Mouse (Mus musculus): Measurements from ENCODE around the gene Oxa1l. TPM values are rescaled to one million over a fixed set of nuclear protein-coding genes. Genes with fewer than 3 reads are reported as not detected.
A peak's percentile ranks its signal among the peaks of the same experiment; 100 is the strongest.

The Oxa1l gene
- polyA plus RNA-seq, 1 experiment, result 153 TPM

DNA sequence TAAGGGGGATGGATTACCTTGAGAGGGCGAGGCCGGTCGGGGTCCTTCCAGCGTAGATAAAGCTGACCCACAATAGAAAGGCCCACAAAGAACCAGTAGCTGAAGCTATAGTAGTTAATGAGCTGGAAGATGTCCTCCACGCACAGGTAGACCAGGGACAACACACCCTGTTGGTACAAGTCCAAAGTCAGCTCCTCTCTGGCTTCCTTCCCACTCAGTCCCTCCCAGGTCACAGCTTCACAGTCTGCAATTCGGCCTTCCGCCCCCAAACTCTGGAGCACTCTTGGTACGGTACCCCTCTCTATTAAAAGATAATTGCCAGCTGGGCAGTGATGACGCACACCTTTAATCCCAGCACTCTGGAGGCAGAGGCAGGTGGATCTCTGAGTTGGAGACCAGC lies 12.3 kb downstream of the Oxa1l start:
- H3K4me3 ChIP-seq (ENCODE audit: insufficient read depth, low read depth, low read length), result no peak overlapping the region
- peaks cover 11% of the 10 kb centered on the region for H3K36me3 ChIP-seq (ENCODE audit: control insufficient read depth, insufficient read depth, low read length)
- TF ChIP-seq CTCF (conservative IDR thresholded peaks at IDR 0.05; ENCODE audit: insufficient read depth, insufficient read length, low read depth, low read length) (no peak), POLR2A (IDR thresholded peaks at IDR 0.05; ENCODE audit: low read depth, low read length) (no peak)
- DNase-seq, result peak; percentile 85
- 66% methylated on average over 9 of the region's 9 CpGs for WGBS
- peaks cover 11% of the 10 kb centered on the region for H3K4me1 ChIP-seq (ENCODE audit: control insufficient read depth, insufficient read depth, low read length)
- H3K27me3 ChIP-seq (replicated peaks; ENCODE audit: control insufficient read depth, insufficient read depth, low read length), result no peaks in the 10 kb centered on the region
- H3K27ac ChIP-seq (ENCODE audit: insufficient read depth, low read depth, low read length), result no peak overlapping the region

DNA sequence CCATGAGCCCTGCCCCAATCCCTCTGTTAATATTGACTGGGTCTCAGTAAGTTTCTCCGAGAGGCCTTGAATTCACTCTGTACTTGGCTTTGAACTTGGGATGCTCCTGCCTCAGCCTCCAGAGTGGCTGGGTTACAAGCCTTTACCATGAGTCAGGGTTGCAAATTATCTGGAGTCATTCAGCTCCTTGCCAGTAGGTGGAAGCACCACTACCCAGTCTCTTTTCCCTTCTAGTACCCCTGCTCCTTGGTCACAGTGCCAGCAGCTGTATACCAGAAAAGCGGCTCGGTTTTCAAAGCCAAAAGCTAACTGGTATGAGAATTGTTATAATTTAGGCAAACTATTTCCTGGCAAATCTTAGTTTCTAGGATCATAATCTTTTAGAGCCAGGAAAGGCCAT lies 15.3 kb downstream of the Oxa1l start:
- Histone ChIP-seq H3K36me3 (ENCODE audit: control insufficient read depth, insufficient read depth, low read length) (no peaks in the 10 kb centered on the region; the same call in 1 of the 2 replicates), H3K4me3 (ENCODE audit: insufficient read depth, low read depth, low read length) (no peak overlapping the region), H3K4me1 (ENCODE audit: control insufficient read depth, insufficient read depth, low read length) (peaks cover 14% of the 10 kb centered on the region), H3K27me3 (replicated peaks; ENCODE audit: control insufficient read depth, insufficient read depth, low read length) (no peaks in the 10 kb centered on the region), H3K27ac (ENCODE audit: insufficient read depth, low read depth, low read length) (no peak overlapping the region)
- TF ChIP-seq CTCF (conservative IDR thresholded peaks at IDR 0.05; ENCODE audit: insufficient read depth, insufficient read length, low read depth, low read length) (peak; percentile 73), POLR2A (IDR thresholded peaks at IDR 0.05; ENCODE audit: low read depth, low read length) (no peak)
- WGBS, result 36% methylated on average over 3 of the region's 3 CpGs
- peak; percentile 81 for DNase-seq

DNA sequence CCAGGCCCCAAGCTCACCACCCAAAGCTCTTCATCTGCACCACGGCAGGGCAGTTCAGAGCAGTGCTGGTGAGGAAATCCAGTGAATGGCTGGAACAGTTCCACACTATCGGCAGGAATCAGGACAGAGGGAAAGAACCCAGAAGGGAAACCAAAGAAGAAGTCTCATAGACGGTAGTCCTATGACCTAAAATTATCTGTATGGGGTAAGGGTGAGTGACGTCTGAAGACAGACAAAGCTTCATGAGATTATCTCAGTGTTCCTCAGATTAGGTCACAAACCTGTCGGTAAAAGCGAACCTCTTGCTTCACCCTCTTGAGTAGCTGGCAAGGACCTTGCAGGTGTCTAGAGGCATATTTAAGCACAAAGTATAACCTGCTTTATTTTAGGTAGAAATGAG lies 16.5 kb downstream of the Oxa1l start:
- TF ChIP-seq CTCF (conservative IDR thresholded peaks at IDR 0.05; ENCODE audit: insufficient read depth, insufficient read length, low read depth, low read length) (no peak), POLR2A (IDR thresholded peaks at IDR 0.05; ENCODE audit: low read depth, low read length) (no peak)
- Histone ChIP-seq H3K36me3 (ENCODE audit: control insufficient read depth, insufficient read depth, low read length) (no peaks in the 10 kb centered on the region; the same call in 1 of the 2 replicates), H3K4me3 (ENCODE audit: insufficient read depth, low read depth, low read length) (no peak overlapping the region), H3K27ac (ENCODE audit: insufficient read depth, low read depth, low read length) (peak overlapping the region; percentile 34; the same call in 1 of the 2 replicates), H3K4me1 (ENCODE audit: control insufficient read depth, insufficient read depth, low read length) (peaks cover 23% of the 10 kb centered on the region), H3K27me3 (replicated peaks; ENCODE audit: control insufficient read depth, insufficient read depth, low read length) (no peaks in the 10 kb centered on the region)
- 52% methylated on average over 6 of the region's 6 CpGs for WGBS
- no peak for DNase-seq

DNA sequence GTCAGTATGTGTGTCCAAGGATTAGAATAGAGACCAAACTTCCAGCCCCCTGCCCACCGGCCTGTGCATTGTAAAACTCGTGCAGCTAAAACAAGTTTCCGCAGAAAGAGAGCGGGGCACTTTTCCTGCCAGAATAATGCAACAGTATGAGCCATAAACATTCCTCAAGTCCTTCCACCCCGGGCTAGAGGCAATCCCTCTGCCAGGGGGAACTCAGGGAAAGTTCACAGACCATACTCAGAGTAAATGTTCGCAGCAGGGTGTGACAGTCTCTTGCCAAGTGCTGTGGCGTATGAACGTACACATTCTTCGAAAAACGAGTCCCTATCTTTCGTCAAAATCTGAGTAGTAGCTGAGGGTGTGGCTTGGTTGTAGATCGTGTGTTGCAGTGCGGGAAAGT lies 18.9 kb downstream of the Oxa1l start:
- TF ChIP-seq CTCF (conservative IDR thresholded peaks at IDR 0.05; ENCODE audit: insufficient read depth, insufficient read length, low read depth, low read length) (no peak), POLR2A (IDR thresholded peaks at IDR 0.05; ENCODE audit: low read depth, low read length) (no peak)
- peaks cover 37% of the 10 kb centered on the region for H3K4me1 ChIP-seq (ENCODE audit: control insufficient read depth, insufficient read depth, low read length)
- no peak for DNase-seq
- 56% methylated on average over 13 of the region's 13 CpGs for WGBS
- H3K27me3 ChIP-seq (replicated peaks; ENCODE audit: control insufficient read depth, insufficient read depth, low read length), result no peaks in the 10 kb centered on the region
- H3K4me3 ChIP-seq (ENCODE audit: insufficient read depth, low read depth, low read length), result no peak overlapping the region
- H3K36me3 ChIP-seq (ENCODE audit: control insufficient read depth, insufficient read depth, low read length), result no peaks in the 10 kb centered on the region
- no peak overlapping the region for H3K27ac ChIP-seq (ENCODE audit: insufficient read depth, low read depth, low read length)

GRCm38 (mm10) chr14:54380616-54381015 lies 20.0 kb downstream of the Oxa1l start:
- Histone ChIP-seq H3K4me1 (ENCODE audit: control insufficient read depth, insufficient read depth, low read length) (peaks cover 42% of the 10 kb centered on the region), H3K4me3 (ENCODE audit: insufficient read depth, low read depth, low read length) (no peak overlapping the region), H3K36me3 (ENCODE audit: control insufficient read depth, insufficient read depth, low read length) (no peaks in the 10 kb centered on the region), H3K27ac (ENCODE audit: insufficient read depth, low read depth, low read length) (0 out of 2 replicates have a peak overlapping the region, but pooled peaks have one; percentile 9), H3K27me3 (replicated peaks; ENCODE audit: control insufficient read depth, insufficient read depth, low read length) (no peaks in the 10 kb centered on the region)
- no peak for TF ChIP-seq CTCF (conservative IDR thresholded peaks at IDR 0.05; ENCODE audit: insufficient read depth, insufficient read length, low read depth, low read length)
- TF ChIP-seq POLR2A (IDR thresholded peaks at IDR 0.05; ENCODE audit: low read depth, low read length), result no peak
- WGBS, result 65% methylated on average over 4 of the region's 4 CpGs
- DNase-seq, result no peak

DNA sequence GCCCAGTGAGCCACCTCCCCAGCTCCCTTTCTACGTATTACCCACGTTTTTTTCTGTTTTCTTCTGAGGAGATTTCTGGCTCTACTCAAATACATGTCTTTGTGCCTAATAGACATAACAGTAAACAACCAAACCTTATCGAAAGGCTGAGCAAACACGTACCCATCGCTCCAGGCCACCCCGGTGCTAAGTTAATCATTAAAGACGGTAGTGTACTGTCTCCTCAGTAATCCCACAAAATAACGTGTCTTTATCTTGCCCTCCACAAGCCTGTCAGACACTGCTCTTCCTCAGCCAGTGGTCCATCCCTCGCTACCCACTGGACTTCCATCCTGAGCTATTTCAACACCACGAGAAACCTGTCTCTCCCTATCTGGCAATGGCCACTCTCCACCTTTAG lies 21.2 kb downstream of the Oxa1l start:
- Histone ChIP-seq H3K4me3 (ENCODE audit: insufficient read depth, low read depth, low read length) (no peak overlapping the region), H3K27ac (ENCODE audit: insufficient read depth, low read depth, low read length) (peak overlapping the region; percentile 68), H3K36me3 (ENCODE audit: control insufficient read depth, insufficient read depth, low read length) (no peaks in the 10 kb centered on the region), H3K4me1 (ENCODE audit: control insufficient read depth, insufficient read depth, low read length) (peaks cover 54% of the 10 kb centered on the region), H3K27me3 (replicated peaks; ENCODE audit: control insufficient read depth, insufficient read depth, low read length) (no peaks in the 10 kb centered on the region)
- 48% methylated on average over 10 of the region's 10 CpGs for WGBS
- TF ChIP-seq CTCF (conservative IDR thresholded peaks at IDR 0.05; ENCODE audit: insufficient read depth, insufficient read length, low read depth, low read length) (no peak), POLR2A (IDR thresholded peaks at IDR 0.05; ENCODE audit: low read depth, low read length) (no peak)
- DNase-seq, result peak; percentile 85

DNA sequence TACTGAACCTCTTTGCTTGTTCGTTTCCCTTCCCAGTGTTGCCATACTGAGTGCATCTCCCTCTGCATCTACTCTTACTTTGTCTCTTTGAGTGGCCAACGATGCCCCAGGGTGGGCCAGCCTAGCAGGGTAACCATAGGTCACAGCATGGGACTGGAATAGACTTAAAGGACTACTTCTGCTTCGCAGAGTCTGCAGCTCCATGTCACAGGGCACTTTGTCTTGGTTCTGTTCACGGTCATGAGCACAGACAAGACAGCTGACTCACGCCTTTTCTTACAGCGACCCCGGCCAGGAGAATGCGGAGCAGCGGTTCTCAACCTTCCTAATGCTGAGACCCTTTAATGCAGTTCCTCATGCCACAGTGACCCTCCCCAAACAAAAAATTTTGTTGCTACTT lies 22.0 kb downstream of the Oxa1l start:
- Histone ChIP-seq H3K27ac (ENCODE audit: insufficient read depth, low read depth, low read length) (peak overlapping the region; percentile 33), H3K4me1 (ENCODE audit: control insufficient read depth, insufficient read depth, low read length) (peaks cover 50% of the 10 kb centered on the region), H3K36me3 (ENCODE audit: control insufficient read depth, insufficient read depth, low read length) (no peaks in the 10 kb centered on the region), H3K27me3 (replicated peaks; ENCODE audit: control insufficient read depth, insufficient read depth, low read length) (no peaks in the 10 kb centered on the region), H3K4me3 (ENCODE audit: insufficient read depth, low read depth, low read length) (no peak overlapping the region)
- TF ChIP-seq POLR2A (IDR thresholded peaks at IDR 0.05; ENCODE audit: low read depth, low read length), result no peak
- no peak for TF ChIP-seq CTCF (conservative IDR thresholded peaks at IDR 0.05; ENCODE audit: insufficient read depth, insufficient read length, low read depth, low read length)
- WGBS, result 67% methylated on average over 9 of the region's 9 CpGs
- DNase-seq, result no peak

Data from kidney, adult 2 months (tissue).